Mouse (Mus musculus) embryonic fibroblast, embryonic 13.5 days (primary cell): Measurements from ENCODE around the gene Rhbg.

Experiments
- CTCF ChIP-seq: IDR thresholded peaks from 2 replicates; pipeline ENCODE4 v1.5.1; 2011; ENCODE audit warnings: mild to moderate bottlenecking, control low read depth, low read length, moderate library complexity, borderline replicate concordance; ENCODE audit not compliant: insufficient read depth
- POLR2A ChIP-seq: IDR thresholded peaks from 2 replicates; pipeline ENCODE4 v1.6.1; 2011; ENCODE audit warnings: low read depth, mild to moderate bottlenecking, control low read depth, low read length, moderate library complexity

- TF ChIP-seq CTCF (no peak), POLR2A (no peak)
Observed at GRCm38 (mm10) chr3:88219940-88220339, 34.6 kb downstream of the Rhbg start.
